Mouse (Mus musculus) MN1 (cell line): ENCODE measurements around the gene Aarsd1.
"Not testable (repeated sequence)": the region's sequence is repeated elsewhere in the genome, so short reads cannot be mapped to it uniquely, and the experiment has no call there.

Experiments used
- DNase-seq: peaks from one replicate; pipeline ENCODE4 v3.0.0-alpha.2; 2016; ENCODE audit warnings: low spot score

Gene Aarsd1

DNA sequence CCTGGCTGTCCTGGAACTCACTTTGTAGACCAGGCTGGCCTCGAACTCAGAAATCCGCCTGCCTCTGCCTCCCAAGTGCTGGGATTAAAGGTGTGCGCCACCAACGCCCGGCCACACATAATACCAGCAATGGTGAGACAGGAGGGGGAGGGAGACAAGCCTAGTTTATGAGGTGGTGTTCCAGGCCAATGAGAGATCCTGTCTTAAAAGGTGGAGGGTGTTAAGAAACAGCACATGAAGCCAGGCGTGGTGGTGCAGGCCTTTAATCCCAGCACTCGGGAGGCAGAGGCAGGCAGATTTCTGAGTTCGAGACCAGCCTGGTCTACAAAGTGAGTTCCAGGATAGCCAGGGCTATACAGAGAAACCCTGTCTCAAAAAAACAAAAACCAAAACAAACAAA, 39.2 kb downstream of the Aarsd1 start:
- DNase-seq: not testable (repeated sequence)

DNA sequence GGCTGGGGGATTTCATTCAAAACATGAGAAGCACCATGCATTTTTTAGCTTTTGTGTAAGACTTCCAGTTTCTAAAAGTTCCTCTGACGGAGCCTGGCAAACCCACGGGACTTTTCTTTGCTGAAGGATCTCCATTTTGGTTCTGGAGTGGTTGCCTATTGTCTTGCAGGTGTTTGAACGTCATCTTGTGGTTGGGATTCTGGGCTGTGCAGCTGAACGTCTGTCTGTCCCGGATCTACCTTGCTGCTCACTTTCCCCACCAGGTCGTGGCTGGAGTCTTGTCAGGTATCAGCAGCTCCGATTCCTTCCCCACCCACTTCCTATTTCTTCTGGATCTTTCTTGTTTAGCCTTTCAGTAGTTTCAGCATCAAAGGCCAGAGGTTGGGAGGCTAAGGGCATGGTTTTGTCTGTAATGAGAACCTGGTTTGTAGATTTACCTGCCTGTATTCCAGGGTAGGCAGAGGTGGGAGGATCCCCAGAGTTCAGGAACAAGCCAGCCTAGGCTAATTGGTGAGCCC, 42.9 kb downstream of the Aarsd1 start:
- DNase-seq: no peak

DNA sequence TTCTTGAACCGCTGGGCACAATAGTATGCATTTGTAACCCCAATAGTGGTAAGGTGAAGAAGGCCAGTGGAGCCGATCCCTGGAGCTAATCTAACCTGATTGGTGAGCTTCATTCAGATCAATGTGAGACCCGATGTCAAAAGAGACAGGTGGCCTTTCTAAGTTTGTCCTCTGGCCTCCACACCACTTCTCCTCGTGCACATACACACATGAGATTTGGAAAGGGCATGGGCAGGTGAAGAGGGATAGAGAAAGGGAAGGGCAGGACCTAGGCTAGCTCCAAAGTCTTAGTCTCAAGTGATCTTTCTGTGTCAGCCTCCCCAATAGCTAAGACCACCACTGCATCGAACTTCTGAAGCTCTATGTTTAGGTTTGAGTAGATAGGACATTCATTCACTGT, 47.3 kb downstream of the Aarsd1 start:
- DNase-seq: no peak

DNA sequence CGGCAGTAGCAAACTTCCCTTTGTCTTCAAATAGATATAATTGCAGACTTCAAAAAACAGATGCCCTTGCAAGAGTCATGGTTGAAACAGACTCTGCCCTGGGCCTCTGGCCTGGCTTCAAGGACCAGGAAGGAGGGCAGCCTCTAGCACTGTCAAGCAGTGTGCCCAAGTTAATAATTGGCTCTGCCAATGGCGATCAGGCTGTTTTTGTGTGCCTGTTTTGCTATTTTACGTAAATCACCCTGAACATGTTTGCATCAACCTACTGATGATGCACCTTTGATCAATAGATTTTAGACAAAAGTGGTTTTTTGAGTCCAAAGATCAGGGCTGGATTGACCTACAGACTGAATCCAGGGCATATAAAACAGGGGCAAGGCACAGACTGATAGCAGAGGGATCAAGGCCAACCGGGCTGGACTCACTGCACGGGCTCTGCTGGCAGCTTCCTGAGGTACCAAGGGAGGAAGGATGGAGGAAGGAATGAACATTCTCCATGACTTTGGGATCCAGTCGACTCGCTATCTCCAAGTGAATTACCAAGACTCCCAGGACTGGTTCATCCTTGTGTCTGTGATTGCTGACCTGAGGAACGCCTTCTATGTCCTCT, 50.0 kb downstream of the Aarsd1 start, which contains the start of gene G6pc:
Gene G6pc, plus strand, starts transcription at position 236 of the 610 bp plus-strand sequence.
- DNase-seq: no peak

DNA sequence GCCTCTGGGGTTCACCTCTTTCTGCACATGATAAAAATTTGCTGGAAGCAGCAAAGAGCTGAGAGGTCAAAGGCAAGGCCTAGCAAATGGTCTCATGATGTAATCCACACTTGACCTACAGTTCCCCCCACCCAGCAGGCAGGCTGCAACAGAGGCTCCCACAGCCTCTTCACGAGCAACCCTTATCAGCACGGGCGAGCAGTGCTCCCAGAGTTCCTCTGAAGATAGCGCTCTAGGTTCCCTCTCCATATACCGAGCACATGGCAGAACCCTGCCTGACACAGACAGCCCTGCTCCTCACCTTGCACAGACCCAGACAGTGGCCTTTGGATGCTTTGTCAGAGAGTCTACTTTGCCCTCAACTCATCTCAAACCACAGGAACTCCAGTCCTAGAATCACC, 52.9 kb downstream of the Aarsd1 start:
- no peak for DNase-seq

DNA sequence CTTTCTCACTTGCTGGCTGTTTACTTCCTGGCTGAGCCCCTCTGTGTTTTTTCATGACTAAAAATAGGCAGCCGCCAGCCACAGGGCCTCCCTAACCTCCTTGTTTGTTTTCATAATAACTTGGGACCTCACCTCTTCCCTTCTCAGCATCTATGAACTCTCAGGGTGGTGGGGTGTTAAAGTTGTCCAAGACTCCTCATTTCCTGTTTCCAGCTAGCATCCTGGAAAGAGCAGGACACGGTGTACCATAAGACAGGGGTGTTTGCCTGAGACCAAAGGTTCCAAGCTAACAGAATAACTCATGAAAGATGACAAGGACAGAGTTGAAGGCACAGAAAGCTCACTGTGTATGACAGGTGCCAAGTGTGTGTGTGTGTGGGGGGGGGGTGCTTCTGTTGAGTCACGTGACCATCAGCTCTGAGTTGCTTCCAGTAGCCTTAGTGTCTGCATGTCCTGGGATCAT, 56.7 kb downstream of the Aarsd1 start:
- DNase-seq: no peak

DNA sequence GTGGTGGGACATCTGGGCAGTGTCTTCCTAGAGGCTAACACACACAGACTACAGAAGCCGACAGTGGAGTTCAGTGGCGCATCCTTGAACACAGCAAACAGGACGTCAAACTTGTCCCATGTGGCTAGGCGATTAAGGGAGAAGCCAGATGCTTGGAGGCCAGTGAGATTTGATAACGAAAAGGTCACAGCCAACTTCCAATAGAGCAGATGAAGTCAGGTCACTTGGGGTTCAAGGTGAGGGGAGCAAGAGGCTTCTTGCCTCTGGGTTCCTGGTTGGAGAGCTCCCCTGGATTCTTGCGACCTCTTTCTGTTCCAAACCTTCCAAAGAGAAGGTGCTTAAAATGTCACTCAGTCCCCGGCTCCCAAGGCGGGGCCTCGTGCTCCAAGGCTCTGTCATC, 57.6 kb downstream of the Aarsd1 start:
- DNase-seq: no peak

DNA sequence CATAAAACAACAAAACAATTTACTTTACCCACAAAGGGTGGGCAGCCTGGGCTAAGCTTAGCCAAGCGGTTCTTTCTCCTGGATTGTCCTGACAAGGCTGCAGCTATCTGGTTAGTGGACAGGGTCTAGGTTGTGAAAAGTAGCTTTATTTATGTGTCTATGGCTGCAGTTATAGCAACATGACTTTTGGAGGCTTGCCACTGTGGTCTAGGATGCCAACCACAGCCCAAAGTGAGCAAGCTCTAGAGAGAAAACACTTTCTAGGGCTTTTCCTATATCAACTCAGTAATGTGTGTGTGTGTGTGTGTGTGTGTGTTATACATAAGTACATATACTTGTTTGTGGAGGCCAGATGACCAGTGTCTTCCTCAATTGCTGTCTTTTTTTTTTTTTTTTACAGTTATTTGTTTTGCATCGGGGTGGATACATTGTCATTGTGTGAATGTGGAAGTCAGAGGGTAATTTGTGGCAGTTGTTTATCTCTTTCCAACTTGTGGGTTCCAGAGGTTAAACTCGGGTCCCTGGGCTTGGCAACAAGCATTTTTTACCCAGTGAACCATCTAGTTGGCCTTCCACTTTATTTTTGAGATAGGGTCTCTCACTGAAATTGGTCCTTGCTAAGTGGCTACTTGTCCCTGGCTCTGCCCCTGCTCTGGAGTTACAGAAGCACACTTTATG, 59.8 kb downstream of the Aarsd1 start:
- no peak for DNase-seq
